Comparison of ENCODE assay signal across 9 mouse cellular contexts in genomic region chr15:86066836-86067580, GRCm38 (mm10). TPM values are rescaled to one million over a fixed set of nuclear protein-coding genes. Genes with fewer than 3 reads are reported as not detected.
DNase-seq lines count a peak whose midpoint lies in the region; ATAC-seq and TF ChIP-seq lines count a peak whose summit lies in the region.
"Had no signal": no experiment of that assay in that cellular context is flagged by ENCODE, and none has a peak within 500 bp of the region (broad histone marks: within the 10 kb centered on the region; RNA-seq: fewer than 3 reads in every experiment).

No protein-coding gene starts in this region.

- H3K9me3 ChIP-seq in kidney, embryonic 14.5 days (ENCODE audit: control insufficient read depth, low read length) = no peaks in the 10 kb centered on the region
- H3K9me3 ChIP-seq in stomach, embryonic 15.5 days = no peaks in the 10 kb centered on the region

- WGBS in kidney, embryonic 14.5 days = 28% methylated on average over 14 of the region's 14 CpGs
- 42% methylated on average over 14 of the region's 14 CpGs for WGBS in stomach, embryonic 15.5 days

- no peaks in the 10 kb centered on the region for H3K27me3 ChIP-seq in kidney, embryonic 14.5 days (ENCODE audit: control insufficient read depth, insufficient read depth, low read length)
- no peaks in the 10 kb centered on the region for H3K27me3 ChIP-seq in stomach, embryonic 15.5 days (replicated peaks)

- TF ChIP-seq CTCF in embryonic fibroblast, embryonic 13.5 days (IDR thresholded peaks at IDR 0.05; ENCODE audit: borderline replicate concordance, insufficient read depth, low read length) = no peak

- H3K9ac ChIP-seq in kidney, embryonic 14.5 days (ENCODE audit: low read depth, low read length) = no peak overlapping the region
- H3K9ac ChIP-seq in stomach, embryonic 15.5 days = no peak overlapping the region

- H3K27ac ChIP-seq in kidney, embryonic 14.5 days (ENCODE audit: low read depth, low read length) = 0 out of 2 replicates have a peak overlapping the region, but pooled peaks have one; percentile 13
- peak overlapping the region; percentile 96 for H3K27ac ChIP-seq in embryonic fibroblast, embryonic 13.5 days (ENCODE audit: insufficient read depth, low read length)
- H3K27ac ChIP-seq in stomach, embryonic 15.5 days = peak overlapping the region; percentile 28; the same call in 1 of the 2 replicates

- H3K4me3 ChIP-seq in kidney, embryonic 14.5 days (ENCODE audit: low read length) = no peak overlapping the region
- H3K4me3 ChIP-seq in embryonic fibroblast, embryonic 13.5 days (ENCODE audit: insufficient read depth, low read length) = no peak overlapping the region
- H3K4me3 ChIP-seq in stomach, embryonic 15.5 days (replicated peaks) = no peak overlapping the region

- no peak for DNase-seq in kidney, adult 9 months
- peak; percentile 60 to 75 for DNase-seq in right cerebral cortex, postnatal 36 days (ENCODE audit: low spot score in 2 of 2)
- no peak for DNase-seq in right cerebral cortex, postnatal 4 days
- DNase-seq in testis, postnatal 14 days (ENCODE audit: low spot score) = no peak
- DNase-seq in adrenal gland, adult 18-20 months (ENCODE audit: low spot score in 2 of 2) = no peak
- DNase-seq: cerebellum, postnatal 10 days had no signal

- no peak for ATAC-seq in kidney, embryonic 14.5 days (ENCODE audit: low FRiP score, low TSS enrichment)
- 0 out of 2 replicates have a peak, but pooled peaks have one; percentile 4 for ATAC-seq in stomach, embryonic 15.5 days (ENCODE audit: insufficient read depth, low FRiP score, low read depth)

- H3K4me1 ChIP-seq in kidney, embryonic 14.5 days (ENCODE audit: control insufficient read depth, insufficient read depth, low read length) = peaks cover 38% of the 10 kb centered on the region
- peaks cover 19% of the 10 kb centered on the region for H3K4me1 ChIP-seq in embryonic fibroblast, embryonic 13.5 days (ENCODE audit: control insufficient read depth, insufficient read depth, low read length)
- H3K4me1 ChIP-seq in stomach, embryonic 15.5 days = peaks cover 46% of the 10 kb centered on the region

- H3K4me2 ChIP-seq in kidney, embryonic 14.5 days (replicated peaks; ENCODE audit: low read depth, low read length) = no peak overlapping the region
- H3K4me2 ChIP-seq in stomach, embryonic 15.5 days = peak overlapping the region; percentile 0; the same call in 1 of the 2 replicates

- H3K36me3 ChIP-seq in kidney, embryonic 14.5 days (ENCODE audit: control insufficient read depth, insufficient read depth, low read length) = no peaks in the 10 kb centered on the region
- no peaks in the 10 kb centered on the region for H3K36me3 ChIP-seq in stomach, embryonic 15.5 days

- no peak; the same call in 1 of the 2 replicates for TF ChIP-seq POLR2A in embryonic fibroblast, embryonic 13.5 days (IDR thresholded peaks at IDR 0.05; ENCODE audit: low read depth, low read length)

RNA-seq across cellular contexts. Expression of gene Gramd4, which starts 9.5 kb away (rescaled TPM):
- 6.5 and 9.7 TPM in 2 replicates for polyA plus RNA-seq in kidney, embryonic 14.5 days (2014; fragmentation: Nextera tagmentation; extraction: Ambion mirVana)
- polyA plus RNA-seq in embryonic fibroblast, embryonic 13.5 days (2011; ENCODE audit: insufficient read length, low read depth, missing spikeins) = 18.0 and 31.4 TPM in 2 replicates
- polyA plus RNA-seq in stomach, embryonic 15.5 days (2015; fragmentation: Nextera tagmentation; extraction: Ambion mirVana) = 13.8 and 15.2 TPM in 2 replicates
- total RNA-seq in adrenal gland, adult 18-20 months (2021) = 10 to 100 TPM; 12.7 to 14.6 TPM

RNA-seq across cellular contexts. Expression of gene Celsr1, which starts 33.4 kb away (rescaled TPM):
- 6.8 and 8.8 TPM in 2 replicates for polyA plus RNA-seq in kidney, embryonic 14.5 days (2014; fragmentation: Nextera tagmentation; extraction: Ambion mirVana)
- 0.20 and 0.91 TPM in 2 replicates for polyA plus RNA-seq in embryonic fibroblast, embryonic 13.5 days (2011; ENCODE audit: insufficient read length, low read depth, missing spikeins)
- 3.1 and 3.2 TPM in 2 replicates for polyA plus RNA-seq in stomach, embryonic 15.5 days (2015; fragmentation: Nextera tagmentation; extraction: Ambion mirVana)
- 1 to 10 TPM; 2.9 to 3.7 TPM for total RNA-seq in adrenal gland, adult 18-20 months (2021)

Comparison
In these comparisons a context has a peak if more than half of its experiments do, and no peak if none do; other contexts are left out.
1. DNase-seq: peak in right cerebral cortex, postnatal 36 days (2 of 2); none in kidney, adult 9 months (single experiment), right cerebral cortex, postnatal 4 days (single experiment), testis, postnatal 14 days (single experiment) and adrenal gland, adult 18-20 months (0 of 2).
2. H3K27ac ChIP-seq: peak in every context shown above with its lines; median percentile 96 in embryonic fibroblast, embryonic 13.5 days; 28 in stomach, embryonic 15.5 days; 13 in kidney, embryonic 14.5 days.